Mouse (Mus musculus): Measurements from ENCODE around the gene Gm21863. TPM values are rescaled to one million over a fixed set of nuclear protein-coding genes. Genes with fewer than 3 reads are reported as not detected.
"Not testable (repeated sequence)": the region's sequence is repeated elsewhere in the genome, so short reads cannot be mapped to it uniquely, and the experiment has no call there.

Gm21863 gene
- polyA plus RNA-seq (2016; fragmentation: Nextera tagmentation; extraction: Ambion mirVana): not detected in 2 replicates

GRCm38 (mm10) chr12:19953869-19954555 is at the start of gene Gm21863:
TSS of gene Gm21863 (plus strand) at chr12:19954505.
- not testable (repeated sequence) for H3K27ac ChIP-seq; DNase-seq (ENCODE audit: low spot score); H3K36me3 ChIP-seq; H3K4me1 ChIP-seq (replicated peaks); H3K27me3 ChIP-seq (ENCODE audit: insufficient read depth, poor library complexity, severe bottlenecking)
- peak within 1 kb of the TSS; percentile 28 for H3K4me3 ChIP-seq
- WGBS: 21% methylated on average over 75 of the region's 75 CpGs
- H3K9me3 ChIP-seq: peaks cover 50% of the 10 kb centered on the region

- H3K4me3 ChIP-seq; H3K36me3 ChIP-seq; H3K4me1 ChIP-seq (replicated peaks); DNase-seq (ENCODE audit: low spot score); H3K27me3 ChIP-seq (ENCODE audit: insufficient read depth, poor library complexity, severe bottlenecking); H3K27ac ChIP-seq: not testable (repeated sequence)
- H3K9me3 ChIP-seq: peaks cover 63% of the 10 kb centered on the region
- WGBS: 34% methylated on average over 4 of the region's 4 CpGs
Observed at GRCm38 (mm10) chr12:19928049-19928448, 26.3 kb upstream of the Gm21863 start.

Data from hindbrain, embryonic 10.5 days (tissue).